Mouse (Mus musculus): Measurements from ENCODE around the gene Exoc6.

The Exoc6 gene

GRCm38 (mm10) chr19:37570966-37571718 lies 20.9 kb downstream of the Exoc6 start:
- in situ Hi-C loops (cut with MboI, MseI) = no loop called here

- in situ Hi-C loops (cut with MboI, MseI) = no loop called here
Observed at GRCm38 (mm10) chr19:37574802-37575201, 24.6 kb downstream of the Exoc6 start.

DNA sequence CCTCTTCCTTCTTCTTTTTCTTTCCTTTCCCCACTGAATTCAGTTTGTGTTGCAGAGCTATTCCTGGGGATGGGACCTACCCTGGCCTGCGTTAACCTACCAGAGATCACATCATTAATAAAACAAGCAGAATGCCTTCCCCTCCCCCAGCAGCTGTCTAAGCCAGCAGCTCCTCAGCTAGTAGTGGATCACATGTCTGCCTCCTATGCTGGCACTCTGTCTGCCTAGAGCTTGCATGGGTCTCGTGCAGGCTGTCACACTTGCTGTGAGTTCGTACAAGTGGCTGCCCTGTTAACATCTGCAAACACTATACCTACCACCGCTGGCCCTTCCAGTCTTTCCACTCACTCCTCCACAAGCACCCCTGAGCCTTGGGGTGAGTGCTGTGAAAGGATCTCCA lies 29.4 kb downstream of the Exoc6 start:
- in situ Hi-C loops (cut with MboI, MseI) = no loop called here

GRCm38 (mm10) chr19:37580438-37580837 lies 30.2 kb downstream of the Exoc6 start:
- in situ Hi-C loops (cut with MboI, MseI) = no loop called here

- in situ Hi-C loops (cut with MboI, MseI) = no loop called here
Observed at GRCm38 (mm10) chr19:37585210-37585609, 35.0 kb downstream of the Exoc6 start.

- in situ Hi-C loops (cut with MboI, MseI) = no loop called here
Observed at GRCm38 (mm10) chr19:37585684-37586083, 35.5 kb downstream of the Exoc6 start.

DNA sequence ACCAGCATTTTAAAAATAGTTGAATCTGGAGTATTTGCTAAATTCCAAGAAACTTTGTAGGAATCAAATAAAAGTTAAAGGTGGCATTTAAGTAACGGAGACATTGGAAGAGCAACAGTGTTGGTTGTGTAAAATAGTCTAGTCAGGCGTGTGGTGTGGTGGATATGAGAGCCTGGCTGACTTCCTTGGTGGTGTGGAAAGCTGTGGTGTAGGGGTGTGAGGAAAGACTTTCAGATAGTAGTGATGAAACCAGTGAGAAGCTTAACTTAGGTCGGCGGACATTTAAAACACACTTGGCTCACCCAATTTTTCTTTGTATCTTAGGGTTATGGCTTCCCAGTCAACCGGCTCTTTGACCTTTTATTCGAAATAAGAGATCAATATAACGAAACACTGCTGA lies 40.3 kb downstream of the Exoc6 start:
- in situ Hi-C loops (cut with MboI, MseI) = loop anchor here in 1 of 2 experiments (5.0 kb wide), 1 partner anchor 77 kb away; no protein-coding TSS in a partner anchor

GRCm38 (mm10) chr19:37601968-37602848 lies 52.0 kb downstream of the Exoc6 start:
- in situ Hi-C loops (cut with MboI, MseI) = no loop called here

- in situ Hi-C loops (cut with MboI, MseI) = no loop called here
Observed at GRCm38 (mm10) chr19:37609991-37610390, 59.8 kb downstream of the Exoc6 start.

- in situ Hi-C loops (cut with MboI, MseI) = no loop called here
Observed at GRCm38 (mm10) chr19:37612893-37613292, 62.7 kb downstream of the Exoc6 start.

GRCm38 (mm10) chr19:37615039-37615630 lies 64.9 kb downstream of the Exoc6 start:
- in situ Hi-C loops (cut with MboI, MseI) = no loop called here

- in situ Hi-C loops (cut with MboI, MseI) = no loop called here
Observed at GRCm38 (mm10) chr19:37647994-37648393, 97.8 kb downstream of the Exoc6 start.

DNA sequence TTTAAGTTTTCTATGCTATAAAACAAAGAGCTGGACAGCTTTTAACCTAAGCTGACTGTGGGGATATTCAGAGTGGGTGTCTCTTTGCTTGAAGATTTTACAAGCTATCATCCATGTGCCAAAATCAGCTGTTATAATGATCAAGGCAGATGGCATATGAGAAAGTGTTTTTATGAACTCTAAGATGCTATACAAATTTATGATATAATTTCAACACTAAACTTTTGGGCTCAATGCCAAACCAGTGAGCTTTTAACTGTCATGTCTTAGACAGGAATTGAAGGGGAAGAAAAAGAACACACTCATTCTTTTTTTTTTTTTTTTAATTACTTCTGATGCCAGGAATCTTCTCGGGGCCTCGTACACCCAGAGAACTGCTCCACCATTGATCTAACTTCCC lies 100.3 kb downstream of the Exoc6 start:
- in situ Hi-C loops (cut with MboI, MseI) = no loop called here

DNA sequence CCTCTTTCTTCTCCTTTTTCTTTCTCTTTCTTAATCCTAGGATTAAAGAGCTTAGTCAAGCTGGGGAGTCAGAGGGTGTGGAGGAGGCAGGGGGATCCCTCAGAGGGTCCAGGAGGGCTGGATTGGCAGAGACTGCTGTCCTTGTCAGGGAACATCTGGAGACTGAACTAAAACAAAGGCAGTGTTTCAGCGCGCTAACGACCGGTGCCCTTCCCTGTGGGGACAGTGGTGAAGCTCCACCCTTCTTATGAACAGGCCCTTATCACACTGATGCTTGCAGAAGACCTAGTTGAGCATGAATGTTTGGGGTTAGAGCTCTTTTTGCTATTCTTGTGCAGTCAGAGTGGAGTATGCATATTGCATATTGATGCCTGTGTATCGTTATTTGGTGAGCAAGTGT lies 103.8 kb downstream of the Exoc6 start:
- in situ Hi-C loops (cut with MboI, MseI) = no loop called here

DNA sequence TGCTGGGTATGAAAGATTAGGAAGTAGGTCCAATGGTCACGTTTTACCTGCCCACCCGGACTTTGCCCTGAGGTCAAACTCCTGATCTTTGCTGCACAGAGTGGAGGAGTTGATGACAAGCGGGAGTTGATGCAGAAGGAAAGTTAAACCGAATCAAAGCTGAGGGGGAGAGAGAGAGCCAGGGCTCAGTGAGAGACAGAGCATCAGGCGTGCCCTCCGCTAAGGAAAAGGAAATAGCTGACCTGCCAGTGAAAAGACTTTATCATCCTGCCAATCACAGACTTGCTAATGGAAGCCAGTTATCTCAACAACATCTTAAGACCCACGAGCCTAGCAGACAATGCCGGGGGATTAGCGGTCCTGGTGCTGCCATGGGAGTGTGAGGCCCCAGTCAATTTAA lies 106.2 kb downstream of the Exoc6 start:
- in situ Hi-C loops (cut with MboI, MseI) = no loop called here

DNA sequence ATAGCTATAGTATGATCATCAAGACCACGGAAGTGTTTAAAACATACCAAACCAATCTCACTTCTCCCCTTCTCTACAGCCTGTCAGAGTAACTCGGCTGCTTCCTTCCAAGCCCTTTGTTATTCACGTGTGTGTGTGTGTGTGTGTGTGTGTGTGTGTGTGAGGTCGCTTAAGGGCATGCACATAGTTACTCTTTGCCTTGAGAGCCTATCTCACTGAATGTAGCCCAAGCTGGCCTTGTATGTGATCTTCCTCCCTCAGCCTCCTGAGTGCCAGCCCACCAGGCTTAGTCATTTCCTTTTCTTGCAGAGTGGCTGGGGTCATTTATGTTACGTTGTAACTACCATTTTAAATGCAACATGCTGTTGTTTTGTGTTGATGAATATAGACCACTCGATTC lies 115.0 kb downstream of the Exoc6 start:
- in situ Hi-C loops (cut with MboI, MseI) = loop anchor here in 1 of 2 experiments (5.0 kb wide), 1 partner anchor 73 kb away; no protein-coding TSS in a partner anchor

- in situ Hi-C loops (cut with MboI, MseI) = loop anchor here in 1 of 2 experiments (5.0 kb wide), 1 partner anchor 76 kb away; no protein-coding TSS in a partner anchor
Observed at GRCm38 (mm10) chr19:37667855-37668594, 117.8 kb downstream of the Exoc6 start.

DNA sequence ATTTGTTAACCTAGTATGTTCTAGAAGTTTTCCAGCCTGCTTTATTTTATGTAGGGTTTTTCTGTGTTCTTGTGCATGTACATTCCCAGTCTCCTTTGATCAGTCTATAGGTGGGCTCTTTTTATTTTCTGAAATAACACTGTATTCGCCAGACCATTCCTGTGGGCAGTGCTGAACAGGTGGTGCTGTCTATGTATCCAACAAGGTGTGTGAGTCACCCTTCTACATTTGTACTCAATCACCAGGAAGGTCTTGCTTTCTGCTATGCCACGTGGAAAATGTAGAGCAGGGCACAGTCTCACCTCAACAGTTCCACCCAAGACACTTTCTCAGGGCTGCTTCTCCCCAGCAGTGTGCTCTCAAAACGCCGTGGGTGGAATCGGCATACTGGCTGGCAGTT lies 118.4 kb downstream of the Exoc6 start:
- in situ Hi-C loops (cut with MboI, MseI) = loop anchor here in 1 of 2 experiments (5.0 kb wide), 1 partner anchor 76 kb away; no protein-coding TSS in a partner anchor

GRCm38 (mm10) chr19:37669486-37669885 lies 119.3 kb downstream of the Exoc6 start:
- in situ Hi-C loops (cut with MboI, MseI) = loop anchor here in 1 of 2 experiments (5.0 kb wide), 1 partner anchor 77 kb away; no protein-coding TSS in a partner anchor

- in situ Hi-C loops (cut with MboI, MseI) = no loop called here
Observed at GRCm38 (mm10) chr19:37673393-37673792, 123.2 kb downstream of the Exoc6 start.

DNA sequence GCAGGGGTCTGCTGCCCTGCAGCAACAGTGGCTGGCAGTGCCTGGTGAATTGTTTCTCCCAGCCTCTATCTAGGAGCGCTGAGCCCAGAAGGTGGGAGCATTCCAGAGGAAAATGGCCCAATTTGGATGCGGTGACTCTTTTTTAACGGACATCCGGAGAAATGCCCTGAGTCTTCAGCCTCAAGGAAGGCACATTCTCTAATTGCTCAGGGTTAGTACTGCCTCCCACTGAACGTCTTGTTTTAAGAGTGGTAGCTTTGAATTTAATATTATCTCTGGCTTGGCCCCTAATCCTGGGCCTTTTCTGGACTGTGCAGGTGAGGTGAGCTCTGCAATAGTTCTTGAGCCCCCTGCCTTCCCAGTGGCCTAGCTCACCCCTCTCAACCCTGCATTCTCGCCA lies 135.1 kb downstream of the Exoc6 start, which contains the start of gene Cyp26c1:
TSS of gene Cyp26c1 (plus strand) at position 301 of the 400 bp plus-strand sequence.
- in situ Hi-C loops (cut with MboI, MseI) = no loop called here

Data from T-helper 17 cell (primary cell).